Mouse (Mus musculus): ENCODE results near the gene Cubn.

DNA sequence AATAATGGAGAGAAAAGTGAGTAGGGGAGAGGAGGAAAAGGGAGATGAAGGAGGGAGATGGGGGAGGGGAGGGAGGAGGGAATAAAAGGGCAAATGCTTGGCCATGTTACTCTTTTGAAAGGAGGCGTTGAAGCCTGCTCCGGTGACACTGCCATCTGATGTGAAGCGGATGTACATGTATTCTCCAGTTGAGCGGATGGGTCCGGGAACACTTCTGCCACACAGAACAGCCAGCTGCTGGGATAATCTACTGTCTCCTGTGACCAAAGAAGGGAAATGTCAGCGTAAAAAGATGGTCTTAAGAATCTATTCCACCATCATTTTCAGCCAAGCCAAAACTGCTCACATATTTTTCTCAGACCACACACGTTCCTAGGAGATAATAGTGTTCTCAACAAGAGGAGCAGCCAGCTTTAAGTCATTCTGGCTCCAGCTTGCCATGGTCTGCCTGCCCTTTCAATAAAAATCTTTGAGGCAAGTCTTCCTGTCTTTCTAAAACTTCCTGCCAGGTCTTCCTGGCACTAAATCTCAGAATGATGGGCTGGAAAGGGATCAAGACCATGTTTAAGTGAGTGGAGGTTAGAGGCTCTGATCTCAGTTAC lies 149.2 kb downstream of the Cubn start:
- TF ChIP-seq BHLHE40 (IDR thresholded peaks at IDR 0.05; ENCODE audit: low read depth, low read length) (no peak), CTCF (conservative IDR thresholded peaks at IDR 0.05 in 1 of 2, IDR thresholded peaks at IDR 0.05 in 1 of 2; ENCODE audit: low read depth in 2 of 2, low read length in 2 of 2) (no peak), MYC (IDR thresholded peaks at IDR 0.05; ENCODE audit: low read depth, low read length) (no peak), MAFK (IDR thresholded peaks at IDR 0.05; ENCODE audit: insufficient replicate concordance, low read length) (no peak), POLR2A (IDR thresholded peaks at IDR 0.05; ENCODE audit: low read depth, low read length) (no peak), EP300 (IDR thresholded peaks at IDR 0.05; ENCODE audit: low read length) (no peak), E2F4 (IDR thresholded peaks at IDR 0.05; ENCODE audit: insufficient replicate concordance, low read depth, low read length) (no peak)
